Mouse (Mus musculus) ovary, postnatal 14 days (tissue): Measurements from ENCODE around the gene Sowahd.

ENCODE experiments used
- DNase-seq: peaks from one replicate; pipeline ENCODE4 v3.0.0; 2022; ENCODE audit warnings: low spot score

The Sowahd gene

DNA sequence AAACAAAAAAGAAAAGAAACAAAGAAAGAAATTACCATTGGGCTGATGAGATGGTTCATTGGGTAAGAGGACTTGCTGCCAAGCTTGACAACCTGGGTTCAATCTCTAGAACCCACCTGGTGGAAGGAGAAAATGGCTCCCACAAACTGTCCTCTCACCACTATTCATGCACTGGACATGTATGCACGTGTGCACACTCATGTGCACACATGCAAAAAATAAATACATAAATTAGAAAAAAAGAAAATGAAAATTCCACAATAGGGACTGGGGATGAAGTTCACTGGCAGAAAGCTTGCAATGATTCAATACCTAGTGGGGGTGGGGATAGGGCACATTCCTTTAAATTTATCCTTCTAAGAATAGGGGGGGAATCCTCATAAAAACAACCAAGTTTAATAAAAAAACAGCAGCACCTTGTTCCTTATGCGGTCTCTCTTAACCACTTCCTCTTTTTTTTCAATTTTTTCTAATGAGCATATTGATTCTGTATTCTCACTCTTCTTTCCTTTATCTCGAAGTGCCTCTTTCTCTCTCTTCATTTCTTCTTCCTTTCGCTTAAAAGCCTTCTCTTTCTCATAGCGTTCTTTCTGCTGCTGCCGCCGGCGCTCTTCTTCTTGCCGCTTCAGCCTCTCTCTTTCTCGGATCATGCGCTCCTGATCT, 46.6 kb downstream of the Sowahd start:
- DNase-seq = no peak

DNA sequence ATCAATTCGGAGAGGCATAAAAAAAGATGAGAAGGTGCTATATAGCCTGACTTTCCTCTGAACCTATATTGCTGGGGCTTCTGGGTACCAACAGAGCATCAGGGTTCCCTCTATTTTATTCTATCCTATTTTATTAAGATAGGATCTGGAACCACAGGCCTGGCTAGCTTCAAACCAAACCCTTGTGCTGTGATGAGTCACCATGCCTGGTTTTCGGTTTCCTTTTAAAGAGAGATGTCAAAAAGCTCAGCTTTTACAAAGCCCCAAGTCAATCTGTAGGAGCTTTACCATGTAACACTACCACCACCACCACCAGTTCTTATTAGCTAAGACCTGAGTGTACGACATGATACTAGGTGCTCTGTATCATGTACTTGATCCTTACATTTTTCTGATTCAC, 50.0 kb downstream of the Sowahd start:
- DNase-seq = no peak
